Mouse (Mus musculus) hindbrain, embryonic 15.5 days (tissue): ENCODE results near the gene Nxph3. TPM values are rescaled to one million over a fixed set of nuclear protein-coding genes. Genes with fewer than 3 reads are reported as not detected.

Experiments used
- ATAC-seq: fragments of 200-750 bp; cut with Nextera tagmentation; 2 replicates; pipeline ENCODE4 v1.8.0; 2017; ENCODE audit warnings: low read depth, moderate number of reproducible peaks, moderate TSS enrichment; ENCODE audit not compliant: low FRiP score
- H3K27ac ChIP-seq: fragments of 300-500 bp; sonication (generic); replicated peaks from 2 replicates; pipeline ENCODE4 v1.5.1; 2015; ENCODE audit warnings: mild to moderate bottlenecking, inconsistent platforms
- H3K27me3 ChIP-seq: fragments of 300-500 bp; sonication (generic); 2 replicates; pipeline ENCODE4 v1.6.1; 2015; ENCODE audit warnings: control low read depth, inconsistent platforms
- H3K36me3 ChIP-seq: fragments of 300-500 bp; sonication (generic); 2 replicates; pipeline ENCODE4 v1.6.1; 2015; ENCODE audit warnings: control low read depth, inconsistent platforms
- H3K4me1 ChIP-seq: fragments of 300-500 bp; sonication (generic); replicated peaks from 2 replicates; pipeline ENCODE4 v1.6.1; 2015; ENCODE audit warnings: control low read depth, inconsistent platforms
- H3K4me2 ChIP-seq: fragments of 300-500 bp; sonication (generic); 2 replicates; pipeline ENCODE4 v1.6.1; 2015; ENCODE audit warnings: moderate library complexity, mild to moderate bottlenecking, inconsistent platforms
- H3K4me3 ChIP-seq: fragments of 300-500 bp; sonication (generic); 2 replicates; pipeline ENCODE4 v1.5.1; 2015; ENCODE audit warnings: mild to moderate bottlenecking, inconsistent platforms
- H3K9ac ChIP-seq: fragments of 300-500 bp; sonication (generic); 2 replicates; pipeline ENCODE4 v1.6.1; 2015; ENCODE audit warnings: inconsistent platforms
- H3K9me3 ChIP-seq: fragments of 300-500 bp; sonication (generic); 2 replicates; pipeline ENCODE4 v1.6.1; 2016; ENCODE audit warnings: control low read depth, inconsistent platforms
- WGBS: fragments of 180-500 bp; shearing (Covaris S2); methylation state at CpG from one replicate; pipeline ENCODE4 v1.1.7; 2015; 5-methylcytosine and 5-hydroxymethylcytosine counted together
- polyA plus RNA-seq: library from polyadenylated mRNA; unstranded; fragments of >200 nt; fragmentation: Nextera tagmentation; extraction: Ambion mirVana; gene quantifications from 2 replicates; pipeline ENCODE4 v1.2.1, GENCODE M21; 2015

The Nxph3 gene
- polyA plus RNA-seq, 1 experiment from 2014 or later = 3.9 TPM

GRCm38 (mm10) chr11:95480662-95481061, 33.7 kb downstream of the Nxph3 start:
- 0 out of 2 replicates have a peak, but pooled peaks cover 2% of the 10 kb centered on the region for H3K9me3 ChIP-seq
- no peaks in the 10 kb centered on the region for H3K27me3 ChIP-seq
- H3K4me3 ChIP-seq = no peak overlapping the region
- peaks cover 11% of the 10 kb centered on the region for H3K36me3 ChIP-seq
- no peak overlapping the region for H3K4me2 ChIP-seq
- no peaks in the 10 kb centered on the region for H3K4me1 ChIP-seq
- no peak overlapping the region for H3K27ac ChIP-seq
- 90% methylated on average over 4 of the region's 4 CpGs for WGBS
- ATAC-seq = no peak
- no peak overlapping the region for H3K9ac ChIP-seq

- Histone ChIP-seq H3K4me2 (no peak overlapping the region), H3K27ac (no peak overlapping the region), H3K9ac (no peak overlapping the region), H3K4me3 (no peak overlapping the region), H3K9me3 (0 out of 2 replicates have a peak, but pooled peaks cover 2% of the 10 kb centered on the region), H3K27me3 (no peaks in the 10 kb centered on the region), H3K4me1 (no peaks in the 10 kb centered on the region), H3K36me3 (peaks cover 6% of the 10 kb centered on the region)
- ATAC-seq = no peak
- 79% methylated on average over 4 of the region's 4 CpGs for WGBS
Measured at GRCm38 (mm10) chr11:95479458-95479857, 34.9 kb downstream of the Nxph3 start.

GRCm38 (mm10) chr11:95476323-95476722, 38.0 kb downstream of the Nxph3 start:
- Histone ChIP-seq H3K36me3 (peaks cover 17% of the 10 kb centered on the region), H3K9me3 (0 out of 2 replicates have a peak, but pooled peaks cover 2% of the 10 kb centered on the region), H3K27me3 (no peaks in the 10 kb centered on the region), H3K27ac (no peak overlapping the region), H3K4me2 (no peak overlapping the region), H3K4me3 (no peak overlapping the region), H3K4me1 (no peaks in the 10 kb centered on the region), H3K9ac (no peak overlapping the region)
- ATAC-seq = no peak
- 83% methylated on average over 7 of the region's 7 CpGs for WGBS

- Histone ChIP-seq H3K9me3 (no peaks in the 10 kb centered on the region), H3K36me3 (peaks cover 15% of the 10 kb centered on the region; the same call in 1 of the 2 replicates), H3K9ac (no peak overlapping the region), H3K27ac (no peak overlapping the region), H3K4me3 (no peak overlapping the region), H3K27me3 (no peaks in the 10 kb centered on the region), H3K4me1 (no peaks in the 10 kb centered on the region), H3K4me2 (no peak overlapping the region)
- ATAC-seq = no peak
- WGBS = 87% methylated on average over 1 of the region's 1 CpGs
Measured at GRCm38 (mm10) chr11:95473456-95473855, 40.9 kb downstream of the Nxph3 start.

- H3K9me3 ChIP-seq = no peaks in the 10 kb centered on the region
- H3K4me2 ChIP-seq = no peak overlapping the region
- no peaks in the 10 kb centered on the region for H3K4me1 ChIP-seq
- H3K27ac ChIP-seq = no peak overlapping the region
- 85% methylated on average over 2 of the region's 2 CpGs for WGBS
- no peak overlapping the region for H3K4me3 ChIP-seq
- no peak for ATAC-seq
- H3K27me3 ChIP-seq = no peaks in the 10 kb centered on the region
- peaks cover 15% of the 10 kb centered on the region; the same call in 1 of the 2 replicates for H3K36me3 ChIP-seq
- no peak overlapping the region for H3K9ac ChIP-seq
Measured at GRCm38 (mm10) chr11:95472942-95473341, 41.4 kb downstream of the Nxph3 start.

GRCm38 (mm10) chr11:95467731-95468130, 46.6 kb downstream of the Nxph3 start:
- Histone ChIP-seq H3K27ac (no peak overlapping the region), H3K4me3 (no peak overlapping the region)
- WGBS = 96% methylated on average over 1 of the region's 1 CpGs

GRCm38 (mm10) chr11:95462168-95462567, 52.2 kb downstream of the Nxph3 start:
- Histone ChIP-seq H3K9me3 (no peaks in the 10 kb centered on the region), H3K4me1 (no peaks in the 10 kb centered on the region), H3K36me3 (no peaks in the 10 kb centered on the region), H3K4me3 (no peak overlapping the region), H3K27me3 (no peaks in the 10 kb centered on the region), H3K27ac (no peak overlapping the region), H3K4me2 (no peak overlapping the region), H3K9ac (no peak overlapping the region)
- no peak for ATAC-seq
- WGBS = 98% methylated on average over 3 of the region's 3 CpGs

More at GRCm38 (mm10) chr11:95467731-95468130, 46.6 kb downstream of the Nxph3 start:
- no peak for ATAC-seq
- no peaks in the 10 kb centered on the region for H3K27me3 ChIP-seq
- no peak overlapping the region for H3K4me2 ChIP-seq
- no peaks in the 10 kb centered on the region for H3K9me3 ChIP-seq
- peaks cover 10% of the 10 kb centered on the region; the same call in 1 of the 2 replicates for H3K36me3 ChIP-seq
- no peaks in the 10 kb centered on the region for H3K4me1 ChIP-seq
- no peak overlapping the region for H3K9ac ChIP-seq

- H3K9me3 ChIP-seq = no peaks in the 10 kb centered on the region
- ATAC-seq = no peak
- H3K4me3 ChIP-seq = no peak overlapping the region
- H3K27ac ChIP-seq = no peak overlapping the region
- H3K4me2 ChIP-seq = no peak overlapping the region
- H3K36me3 ChIP-seq = no peaks in the 10 kb centered on the region
- 89% methylated on average over 2 of the region's 2 CpGs for WGBS
- no peaks in the 10 kb centered on the region for H3K27me3 ChIP-seq
- no peak overlapping the region for H3K9ac ChIP-seq
- H3K4me1 ChIP-seq = no peaks in the 10 kb centered on the region
Measured at GRCm38 (mm10) chr11:95460872-95461271, 53.5 kb downstream of the Nxph3 start.

Other genes starting within 250 kb of the Nxph3 start
- gene Kat7, start 204.3 kb downstream of the Nxph3 start, polyA plus RNA-seq = 60.5 and 66.2 TPM in 2 replicates
- 3.1 and 3.6 TPM in 2 replicates for gene Fam117a, start 177.6 kb downstream of the Nxph3 start, polyA plus RNA-seq
- gene Slc35b1, start 129.9 kb downstream of the Nxph3 start, polyA plus RNA-seq = 137 and 140 TPM in 2 replicates
- 222 and 230 TPM in 2 replicates for gene Spop, start 100.5 kb downstream of the Nxph3 start, polyA plus RNA-seq
- 42.8 and 44.9 TPM in 2 replicates for gene Ngfr, start 73.2 kb upstream of the Nxph3 start, polyA plus RNA-seq
- gene Phb, start 152.4 kb upstream of the Nxph3 start, polyA plus RNA-seq = 182 and 187 TPM in 2 replicates
- gene Zfp652, start 198.1 kb upstream of the Nxph3 start, polyA plus RNA-seq = 24.0 and 26.1 TPM in 2 replicates
- gene B130006D01Rik, start 209.0 kb upstream of the Nxph3 start, polyA plus RNA-seq = 1.1 and 1.2 TPM in 2 replicates